Mouse (Mus musculus) small intestine, adult 2 months (tissue): Measurements from ENCODE around the gene Ptprr.

Experiments used
- CTCF ChIP-seq: fragments of 200-500 bp; IDR thresholded peaks from 2 replicates; pipeline ENCODE4 v1.5.1; 2012; ENCODE audit warnings: low read depth, mild to moderate bottlenecking, control low read depth, inconsistent platforms, low read length, moderate library complexity, mixed read lengths; ENCODE audit not compliant: insufficient replicate concordance, insufficient read length; ENCODE audit errors: extremely low read depth
- POLR2A ChIP-seq: fragments of 200-500 bp; IDR thresholded peaks from 2 replicates; pipeline ENCODE4 v1.6.1; 2012; ENCODE audit warnings: low read depth, mild to moderate bottlenecking, control low read depth, inconsistent platforms, low read length, moderate library complexity

DNA sequence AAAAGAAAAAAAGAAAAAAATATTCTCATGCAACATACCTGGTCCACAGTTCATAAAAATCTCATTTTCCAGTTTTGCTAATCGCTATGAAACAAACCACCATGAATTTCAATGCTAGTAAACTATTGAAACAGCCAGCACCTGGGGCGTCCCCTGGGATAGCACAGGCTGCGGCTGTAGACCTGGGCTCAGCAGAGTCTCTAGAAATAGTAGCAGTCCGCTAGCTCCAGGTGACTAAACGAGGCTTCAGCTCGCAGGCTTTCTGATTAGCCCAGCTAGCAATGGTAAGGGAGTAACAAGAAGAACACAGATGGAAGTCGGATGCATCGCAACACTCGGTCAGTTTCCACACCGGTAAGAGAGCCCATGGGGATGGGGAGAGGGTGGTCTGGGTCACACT, 125.7 kb downstream of the Ptprr start:
- TF ChIP-seq CTCF = no peak
- TF ChIP-seq POLR2A = no peak
